Mouse (Mus musculus) forebrain, embryonic 12.5 days (tissue): Measurements from ENCODE around the gene Hils1. TPM values are rescaled to one million over a fixed set of nuclear protein-coding genes. Genes with fewer than 3 reads are reported as not detected.

Experiments
- ATAC-seq: fragments of 200-750 bp; cut with Nextera tagmentation; 2 replicates; pipeline ENCODE4 v1.8.0; 2017; ENCODE audit warnings: moderate TSS enrichment; ENCODE audit not compliant: low FRiP score
- H3K27ac ChIP-seq: fragments of 300-500 bp; sonication (generic); 2 replicates; pipeline ENCODE4 v1.5.1; 2016; ENCODE audit warnings: mild to moderate bottlenecking
- H3K27me3 ChIP-seq: fragments of 300-500 bp; sonication (generic); 2 replicates; pipeline ENCODE4 v1.6.1; 2016; ENCODE audit warnings: mild to moderate bottlenecking
- H3K36me3 ChIP-seq: fragments of 300-500 bp; sonication (generic); replicated peaks from 2 replicates; pipeline ENCODE4 v1.6.1; 2016; ENCODE audit warnings: mild to moderate bottlenecking
- H3K4me1 ChIP-seq: fragments of 300-500 bp; sonication (generic); 2 replicates; pipeline ENCODE4 v1.6.1; 2016
- H3K4me2 ChIP-seq: fragments of 300-500 bp; sonication (generic); 2 replicates; pipeline ENCODE4 v1.6.1; 2016; ENCODE audit warnings: mild to moderate bottlenecking, moderate library complexity
- H3K4me3 ChIP-seq: fragments of 300-500 bp; sonication (generic); replicated peaks from 2 replicates; pipeline ENCODE4 v1.5.1; 2016; ENCODE audit warnings: mild to moderate bottlenecking
- H3K9ac ChIP-seq: fragments of 300-500 bp; sonication (generic); 2 replicates; pipeline ENCODE4 v1.6.1; 2016; ENCODE audit warnings: mild to moderate bottlenecking
- H3K9me3 ChIP-seq: fragments of 300-500 bp; sonication (generic); 2 replicates; pipeline ENCODE4 v1.6.1; 2016
- WGBS: fragments of 180-500 bp; shearing (Covaris S2); methylation state at CpG from one replicate; pipeline ENCODE4 v1.1.7; 2016; 5-methylcytosine and 5-hydroxymethylcytosine counted together
- polyA plus RNA-seq: library from polyadenylated mRNA; unstranded; fragments of >200 nt; fragmentation: Nextera tagmentation; extraction: Ambion mirVana; gene quantifications from 2 replicates; pipeline ENCODE4 v1.2.1, GENCODE M21; 2016

Hils1 gene
- polyA plus RNA-seq, 1 experiment from 2014 or later: not detected

DNA sequence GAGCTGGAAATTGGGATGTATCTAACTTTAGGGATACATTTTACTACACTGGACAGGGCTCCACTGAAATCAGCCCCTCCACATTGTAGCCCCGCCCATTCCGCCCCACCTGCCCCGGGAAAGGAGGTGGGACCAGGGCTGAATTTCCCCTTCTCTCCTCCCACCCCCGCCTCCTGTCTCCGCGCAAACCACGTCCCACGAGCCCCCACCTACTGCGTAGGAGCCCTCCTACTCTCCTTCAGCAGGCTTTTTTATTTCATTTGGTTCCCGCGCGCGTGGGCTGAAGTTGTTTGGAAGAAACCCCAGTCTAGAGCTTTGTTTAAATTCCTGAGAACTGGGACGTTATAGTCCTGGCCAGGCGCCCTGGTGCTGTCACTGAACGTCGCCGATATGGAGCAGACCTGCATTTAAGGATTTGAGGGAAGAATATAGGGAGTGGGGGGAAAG lies 30.0 kb upstream of the Hils1 start:
- peak; percentile 31 for ATAC-seq

DNA sequence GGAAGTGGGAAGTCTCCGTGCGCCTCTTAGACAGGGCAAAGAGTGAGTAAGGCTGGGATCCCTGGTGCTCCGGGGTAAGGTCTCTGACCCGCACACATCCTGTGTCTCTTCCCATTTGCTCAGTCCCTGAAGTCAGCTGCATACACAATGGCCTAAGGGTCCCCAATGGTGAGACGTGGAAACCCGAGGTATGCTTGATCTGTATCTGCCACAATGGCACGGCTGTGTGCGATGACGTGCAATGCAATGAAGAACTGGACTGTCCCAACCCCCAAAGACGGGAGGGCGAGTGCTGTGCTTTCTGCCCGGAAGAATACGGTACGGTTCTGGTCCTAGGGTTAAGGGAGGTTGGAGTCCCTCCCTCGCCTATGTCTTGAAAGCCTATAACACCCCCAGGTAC lies 29.6 kb upstream of the Hils1 start:
- peaks cover 15% of the 10 kb centered on the region for H3K4me1 ChIP-seq
- WGBS: under 1% methylated on average over 15 of the region's 15 CpGs
- H3K27me3 ChIP-seq: peaks cover 97% of the 10 kb centered on the region

More for the DNA sequence above, 30.0 kb upstream of the Hils1 start:
- Histone ChIP-seq H3K27me3 (peaks cover 98% of the 10 kb centered on the region), H3K4me3 (peak overlapping the region; percentile 35), H3K4me1 (peaks cover 15% of the 10 kb centered on the region), H3K4me2 (peak overlapping the region; percentile 59), H3K9ac (no peak overlapping the region), H3K27ac (no peak overlapping the region), H3K9me3 (no peaks in the 10 kb centered on the region), H3K36me3 (no peaks in the 10 kb centered on the region)
- WGBS: 2% methylated on average over 18 of the region's 18 CpGs

DNA sequence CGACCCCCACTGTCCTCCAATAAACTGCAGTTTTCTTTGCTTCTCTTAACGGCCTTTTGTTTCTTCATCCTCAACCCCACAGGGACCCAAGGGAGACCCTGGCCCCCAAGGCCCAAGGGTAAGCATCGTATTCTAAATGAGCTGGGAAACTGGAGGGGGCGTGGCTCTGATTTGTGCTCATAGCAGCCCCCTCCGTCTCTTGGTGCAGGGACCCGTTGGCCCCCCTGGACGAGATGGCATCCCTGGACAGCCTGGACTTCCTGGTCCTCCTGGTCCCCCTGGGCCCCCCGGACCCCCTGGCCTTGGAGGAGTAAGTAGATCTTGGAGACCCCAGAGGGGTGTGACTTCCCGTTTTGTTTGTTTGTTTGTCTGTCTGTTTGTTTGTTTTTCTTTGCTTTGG lies 29.1 kb upstream of the Hils1 start:
- Histone ChIP-seq H3K27me3 (peaks cover 97% of the 10 kb centered on the region), H3K4me1 (peaks cover 15% of the 10 kb centered on the region), H3K9ac (no peak overlapping the region), H3K4me2 (peak overlapping the region; percentile 59; the same call in 1 of the 2 replicates), H3K36me3 (no peaks in the 10 kb centered on the region), H3K27ac (no peak overlapping the region), H3K9me3 (no peaks in the 10 kb centered on the region), H3K4me3 (0 out of 2 replicates have a peak overlapping the region, but pooled peaks have one; percentile 35)
- WGBS: 24% methylated on average over 9 of the region's 9 CpGs
- ATAC-seq: no peak

More for the DNA sequence above, 29.6 kb upstream of the Hils1 start:
- H3K4me3 ChIP-seq: peak overlapping the region; percentile 35
- H3K4me2 ChIP-seq: peak overlapping the region; percentile 59
- H3K9ac ChIP-seq: no peak overlapping the region
- H3K36me3 ChIP-seq: no peaks in the 10 kb centered on the region
- ATAC-seq: peak; percentile 18; the same call in 1 of the 2 replicates
- H3K27ac ChIP-seq: no peak overlapping the region
- H3K9me3 ChIP-seq: no peaks in the 10 kb centered on the region

DNA sequence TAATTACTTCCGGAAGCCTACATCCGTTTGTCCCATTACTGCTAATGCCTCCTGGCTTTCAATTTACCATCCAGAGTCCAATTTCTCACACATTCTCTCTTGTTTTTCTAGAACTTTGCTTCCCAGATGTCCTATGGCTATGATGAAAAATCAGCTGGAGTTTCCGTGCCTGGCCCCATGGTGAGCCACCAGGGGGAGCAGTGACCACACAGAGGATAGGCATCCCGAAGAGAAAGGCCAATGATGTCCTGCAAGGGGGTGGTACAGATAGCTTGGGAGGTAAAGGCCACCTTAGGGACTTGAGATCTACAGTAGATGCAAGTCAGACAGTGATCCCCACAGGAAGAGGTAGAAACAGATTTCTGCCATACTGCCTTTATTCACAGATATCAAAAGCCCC lies 28.1 kb upstream of the Hils1 start:
- no peaks in the 10 kb centered on the region for H3K36me3 ChIP-seq
- H3K9ac ChIP-seq: no peak overlapping the region
- no peak overlapping the region for H3K4me3 ChIP-seq
- no peaks in the 10 kb centered on the region for H3K9me3 ChIP-seq
- ATAC-seq: no peak
- no peak overlapping the region for H3K4me2 ChIP-seq
- H3K27ac ChIP-seq: no peak overlapping the region
- peaks cover 87% of the 10 kb centered on the region for H3K27me3 ChIP-seq
- WGBS: 19% methylated on average over 4 of the region's 4 CpGs
- peaks cover 15% of the 10 kb centered on the region for H3K4me1 ChIP-seq

DNA sequence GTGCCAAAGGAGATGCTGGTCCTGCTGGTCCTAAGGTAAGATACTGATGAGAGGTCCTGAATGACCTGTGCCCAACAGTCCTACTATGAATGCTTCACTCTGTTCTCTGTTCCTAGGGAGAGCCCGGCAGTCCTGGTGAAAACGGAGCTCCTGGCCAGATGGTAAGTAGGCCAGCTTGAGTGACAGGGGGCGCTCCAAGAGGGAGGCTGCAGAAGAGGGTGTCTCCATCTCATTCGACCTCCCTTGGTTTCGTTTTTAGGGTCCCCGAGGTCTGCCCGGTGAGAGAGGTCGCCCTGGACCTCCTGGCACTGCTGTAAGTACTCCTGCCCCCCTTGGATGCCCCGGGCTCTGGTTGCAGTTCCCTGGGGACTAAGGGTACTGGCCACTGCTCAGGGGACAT lies 26.3 kb upstream of the Hils1 start:
- WGBS: 39% methylated on average over 9 of the region's 9 CpGs
- no peak overlapping the region for H3K4me3 ChIP-seq
- peaks cover 15% of the 10 kb centered on the region for H3K4me1 ChIP-seq
- ATAC-seq: no peak
- H3K36me3 ChIP-seq: no peaks in the 10 kb centered on the region
- H3K27ac ChIP-seq: no peak overlapping the region
- H3K9me3 ChIP-seq: no peaks in the 10 kb centered on the region
- peaks cover 74% of the 10 kb centered on the region for H3K27me3 ChIP-seq
- no peak overlapping the region for H3K9ac ChIP-seq
- no peak overlapping the region for H3K4me2 ChIP-seq

DNA sequence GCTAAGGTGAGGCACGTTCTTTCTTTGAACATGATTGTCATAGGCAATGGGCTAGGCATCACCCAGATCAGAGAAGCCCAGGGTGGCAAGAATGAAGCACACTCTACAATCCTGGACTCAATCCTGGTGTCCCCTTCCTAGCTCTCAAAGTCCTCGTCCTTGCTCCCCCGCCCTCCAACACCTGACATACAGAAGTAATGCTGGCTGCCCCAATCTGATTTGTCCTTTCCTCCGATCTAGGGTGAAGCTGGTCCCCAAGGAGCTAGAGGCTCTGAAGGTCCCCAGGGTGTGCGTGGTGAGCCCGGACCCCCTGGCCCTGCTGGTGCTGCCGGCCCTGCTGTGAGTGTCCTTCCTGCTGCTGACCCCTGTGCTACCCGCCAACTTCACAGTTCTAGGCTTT lies 25.6 kb upstream of the Hils1 start:
- no peak overlapping the region for H3K4me2 ChIP-seq
- no peaks in the 10 kb centered on the region for H3K36me3 ChIP-seq
- no peaks in the 10 kb centered on the region for H3K9me3 ChIP-seq
- no peak for ATAC-seq
- peaks cover 11% of the 10 kb centered on the region for H3K4me1 ChIP-seq
- WGBS: 77% methylated on average over 8 of the region's 8 CpGs
- no peak overlapping the region for H3K4me3 ChIP-seq
- no peak overlapping the region for H3K27ac ChIP-seq
- peaks cover 68% of the 10 kb centered on the region for H3K27me3 ChIP-seq
- H3K9ac ChIP-seq: no peak overlapping the region

DNA sequence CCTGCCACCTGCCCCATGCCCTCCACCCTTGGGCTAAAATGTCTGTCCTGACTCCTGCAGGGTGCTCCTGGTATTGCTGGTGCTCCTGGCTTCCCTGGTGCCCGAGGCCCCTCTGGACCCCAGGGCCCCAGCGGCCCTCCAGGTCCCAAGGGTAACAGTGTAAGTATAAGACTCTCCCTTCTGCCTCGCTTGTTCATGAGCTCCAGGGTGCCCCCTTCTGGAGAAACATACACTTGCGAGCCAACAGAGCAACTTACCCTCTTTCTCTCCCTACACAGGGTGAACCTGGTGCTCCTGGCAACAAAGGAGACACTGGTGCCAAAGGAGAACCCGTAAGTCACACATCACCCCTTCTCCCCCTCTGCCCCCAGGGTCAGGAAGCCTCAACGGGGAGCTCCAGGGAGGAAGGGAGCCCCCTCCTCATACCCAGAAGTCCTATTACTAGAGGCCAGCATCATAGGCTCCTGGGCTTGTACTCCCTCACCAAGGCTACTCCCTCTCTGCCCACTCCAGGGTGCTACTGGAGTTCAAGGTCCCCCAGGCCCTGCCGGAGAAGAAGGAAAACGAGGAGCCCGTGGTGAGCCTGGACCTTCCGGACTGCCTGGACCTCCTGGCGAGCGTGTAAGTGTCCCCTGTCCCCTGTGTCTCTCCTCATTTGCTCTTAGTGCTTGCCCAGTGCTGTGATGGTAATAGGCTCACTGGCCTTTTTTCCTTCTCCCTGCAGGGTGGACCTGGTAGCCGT lies 24.9 kb upstream of the Hils1 start:
- no peak for ATAC-seq
- H3K9ac ChIP-seq: no peak overlapping the region
- no peaks in the 10 kb centered on the region for H3K9me3 ChIP-seq
- H3K4me1 ChIP-seq: peaks cover 6% of the 10 kb centered on the region
- no peaks in the 10 kb centered on the region for H3K36me3 ChIP-seq
- no peak overlapping the region for H3K27ac ChIP-seq
- 52% methylated on average over 13 of the region's 13 CpGs for WGBS
- no peak overlapping the region for H3K4me3 ChIP-seq
- H3K4me2 ChIP-seq: no peak overlapping the region
- H3K27me3 ChIP-seq: peaks cover 63% of the 10 kb centered on the region

DNA sequence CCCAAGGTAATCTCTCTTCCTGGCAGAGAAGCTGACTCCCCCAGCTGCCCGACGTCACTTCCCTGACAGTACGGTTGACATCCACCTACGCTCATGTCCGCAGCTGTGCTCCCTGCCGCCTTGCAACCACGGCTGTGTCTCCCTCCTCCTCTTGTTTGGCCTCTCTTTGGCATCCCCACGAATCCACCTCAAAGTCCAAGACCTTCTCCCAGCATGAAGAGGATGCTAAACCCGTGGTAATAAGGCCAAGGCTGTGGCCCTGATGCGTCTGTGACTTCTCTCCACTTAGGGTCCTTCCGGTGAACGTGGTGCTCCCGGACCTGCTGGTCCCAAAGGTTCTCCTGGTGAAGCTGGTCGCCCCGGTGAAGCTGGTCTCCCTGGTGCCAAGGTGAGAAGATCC lies 24.3 kb upstream of the Hils1 start:
- Histone ChIP-seq H3K27me3 (peaks cover 57% of the 10 kb centered on the region), H3K36me3 (no peaks in the 10 kb centered on the region), H3K27ac (no peak overlapping the region), H3K4me3 (no peak overlapping the region), H3K4me2 (no peak overlapping the region), H3K4me1 (0 out of 2 replicates have a peak, but pooled peaks cover under 1% of the 10 kb centered on the region), H3K9me3 (no peaks in the 10 kb centered on the region), H3K9ac (no peak overlapping the region)
- WGBS: 85% methylated on average over 15 of the region's 15 CpGs
- ATAC-seq: no peak

DNA sequence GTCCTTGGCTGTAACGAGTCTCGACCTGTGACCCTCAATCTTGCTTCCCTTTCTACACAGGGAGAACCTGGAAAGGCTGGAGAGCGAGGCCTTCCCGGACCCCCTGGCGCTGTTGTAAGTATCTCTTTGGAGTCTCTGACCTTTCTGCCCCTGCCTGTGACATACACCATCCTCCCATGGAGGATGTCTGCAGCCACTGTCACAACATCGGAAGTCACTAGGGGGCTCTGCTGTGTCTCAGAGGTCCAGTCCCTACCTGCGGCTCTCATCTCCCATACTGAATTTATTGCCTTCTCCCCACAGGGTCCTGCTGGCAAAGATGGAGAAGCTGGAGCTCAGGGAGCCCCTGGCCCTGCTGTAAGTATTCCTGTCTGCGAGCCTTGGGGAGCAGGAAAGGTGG lies 23.1 kb upstream of the Hils1 start:
- 20% methylated on average over 8 of the region's 8 CpGs for WGBS
- H3K4me2 ChIP-seq: no peak overlapping the region
- no peak overlapping the region for H3K27ac ChIP-seq
- no peaks in the 10 kb centered on the region for H3K9me3 ChIP-seq
- H3K36me3 ChIP-seq: no peaks in the 10 kb centered on the region
- H3K27me3 ChIP-seq: peaks cover 45% of the 10 kb centered on the region
- no peak overlapping the region for H3K9ac ChIP-seq
- ATAC-seq: no peak
- no peak overlapping the region for H3K4me3 ChIP-seq
- H3K4me1 ChIP-seq: no peaks in the 10 kb centered on the region

DNA sequence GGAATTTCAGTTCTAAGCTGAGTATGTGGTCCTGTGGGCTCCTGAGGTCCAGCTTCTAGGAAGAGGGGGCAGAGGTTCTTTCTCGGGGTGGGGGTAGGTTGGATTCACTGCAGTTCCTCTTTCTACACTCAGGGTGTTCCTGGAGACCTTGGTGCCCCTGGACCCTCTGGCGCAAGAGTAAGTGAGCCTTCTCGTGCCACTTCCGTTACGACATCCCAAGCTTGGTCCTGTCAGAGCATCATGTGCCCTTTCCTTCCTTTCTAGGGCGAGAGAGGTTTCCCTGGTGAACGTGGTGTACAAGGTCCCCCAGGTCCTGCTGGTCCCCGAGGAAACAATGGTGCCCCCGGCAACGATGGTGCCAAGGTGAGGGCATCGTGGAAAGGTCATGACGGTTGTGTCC lies 22.2 kb upstream of the Hils1 start:
- Histone ChIP-seq H3K27me3 (peaks cover 35% of the 10 kb centered on the region), H3K36me3 (no peaks in the 10 kb centered on the region), H3K4me1 (no peaks in the 10 kb centered on the region)

DNA sequence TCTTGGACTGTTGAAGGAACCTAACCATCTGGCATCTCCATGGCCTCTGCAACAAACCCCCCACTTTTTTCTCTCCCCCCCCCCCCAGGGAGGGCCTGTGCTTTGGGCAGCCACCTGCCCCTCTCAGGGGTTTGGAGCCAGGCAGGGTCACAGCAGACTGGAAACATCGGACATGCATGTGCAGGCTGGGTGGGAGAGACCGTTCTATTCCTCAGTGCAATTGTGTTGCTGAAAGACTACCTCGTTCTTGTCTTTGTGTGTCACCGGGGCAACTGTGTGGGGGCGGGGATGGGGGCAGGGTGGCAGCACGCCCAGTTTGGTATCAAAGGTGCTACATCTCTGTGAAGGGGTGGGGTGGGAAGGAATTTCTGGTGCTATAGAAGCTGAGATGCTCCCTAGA lies 15.2 kb upstream of the Hils1 start:
- WGBS: 4% methylated on average over 6 of the region's 6 CpGs
- 0 out of 2 replicates have a peak, but pooled peaks have one; percentile 30 for ATAC-seq
- Histone ChIP-seq H3K4me1 (peaks cover 25% of the 10 kb centered on the region), H3K4me3 (no peak overlapping the region), H3K27me3 (no peaks in the 10 kb centered on the region), H3K9me3 (0 out of 2 replicates have a peak, but pooled peaks cover 4% of the 10 kb centered on the region), H3K27ac (peak overlapping the region; percentile 83), H3K36me3 (no peaks in the 10 kb centered on the region), H3K9ac (0 out of 2 replicates have a peak overlapping the region, but pooled peaks have one; percentile 21), H3K4me2 (0 out of 2 replicates have a peak overlapping the region, but pooled peaks have one; percentile 13)

More for the DNA sequence above, 22.2 kb upstream of the Hils1 start:
- no peak overlapping the region for H3K4me3 ChIP-seq
- H3K27ac ChIP-seq: no peak overlapping the region
- ATAC-seq: no peak
- H3K4me2 ChIP-seq: no peak overlapping the region
- no peak overlapping the region for H3K9ac ChIP-seq
- 88% methylated on average over 12 of the region's 12 CpGs for WGBS
- H3K9me3 ChIP-seq: no peaks in the 10 kb centered on the region

DNA sequence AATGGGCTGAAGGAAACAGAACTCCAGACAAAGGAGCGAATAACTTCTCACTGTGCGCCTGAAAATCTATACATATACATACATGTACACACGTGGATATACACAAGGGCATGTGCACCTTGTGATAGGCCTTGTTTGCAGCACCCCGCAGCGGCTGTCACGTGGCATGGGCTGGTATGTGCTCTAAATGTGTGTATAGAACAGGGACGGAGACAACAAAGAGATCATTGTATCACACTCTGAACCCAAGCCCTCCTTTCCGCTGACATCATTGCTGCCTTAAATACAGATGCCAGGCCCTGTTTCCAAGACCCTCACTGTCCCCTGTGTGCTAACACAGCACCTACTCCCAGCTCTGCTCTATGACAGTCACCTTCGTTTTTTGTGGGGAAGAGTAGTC lies 12.3 kb upstream of the Hils1 start:
- H3K4me2 ChIP-seq: peak overlapping the region; percentile 29
- H3K9me3 ChIP-seq: 0 out of 2 replicates have a peak, but pooled peaks cover 4% of the 10 kb centered on the region
- H3K27me3 ChIP-seq: no peaks in the 10 kb centered on the region
- no peaks in the 10 kb centered on the region for H3K36me3 ChIP-seq
- peaks cover 35% of the 10 kb centered on the region for H3K4me1 ChIP-seq
- H3K27ac ChIP-seq: 0 out of 2 replicates have a peak overlapping the region, but pooled peaks have one; percentile 42
- WGBS: 49% methylated on average over 9 of the region's 9 CpGs
- no peak overlapping the region for H3K4me3 ChIP-seq
- H3K9ac ChIP-seq: no peak overlapping the region
- peak; percentile 71; the same call in 1 of the 2 replicates for ATAC-seq

DNA sequence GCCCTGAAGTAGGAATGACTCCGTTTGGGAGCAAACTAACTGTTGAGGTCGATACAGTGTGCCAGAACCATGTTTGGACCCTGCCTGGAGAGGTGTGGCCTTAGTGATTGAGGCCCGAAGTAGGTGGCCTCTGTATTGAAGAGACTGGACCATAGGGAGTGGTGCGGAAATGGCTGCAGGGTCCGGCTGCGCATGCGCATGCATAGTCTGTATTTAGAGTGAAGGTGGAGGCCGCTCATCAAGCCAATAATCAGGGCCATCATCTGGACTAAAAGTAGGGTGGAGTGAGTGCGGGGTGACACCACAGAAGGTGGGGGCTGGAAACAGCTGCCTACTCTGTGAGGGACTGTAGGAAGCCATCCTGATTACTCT lies 9.7 kb upstream of the Hils1 start:
- no peak overlapping the region for H3K9ac ChIP-seq
- H3K4me1 ChIP-seq: peaks cover 28% of the 10 kb centered on the region
- H3K27ac ChIP-seq: 0 out of 2 replicates have a peak overlapping the region, but pooled peaks have one; percentile 32
- WGBS: 85% methylated on average over 9 of the region's 9 CpGs
- no peaks in the 10 kb centered on the region for H3K36me3 ChIP-seq
- no peak for ATAC-seq
- no peaks in the 10 kb centered on the region for H3K27me3 ChIP-seq
- H3K4me2 ChIP-seq: no peak overlapping the region
- no peak overlapping the region for H3K4me3 ChIP-seq
- no peaks in the 10 kb centered on the region for H3K9me3 ChIP-seq
